8 mouse cellular contexts compared by ENCODE assay signal in the genomic region with DNA sequence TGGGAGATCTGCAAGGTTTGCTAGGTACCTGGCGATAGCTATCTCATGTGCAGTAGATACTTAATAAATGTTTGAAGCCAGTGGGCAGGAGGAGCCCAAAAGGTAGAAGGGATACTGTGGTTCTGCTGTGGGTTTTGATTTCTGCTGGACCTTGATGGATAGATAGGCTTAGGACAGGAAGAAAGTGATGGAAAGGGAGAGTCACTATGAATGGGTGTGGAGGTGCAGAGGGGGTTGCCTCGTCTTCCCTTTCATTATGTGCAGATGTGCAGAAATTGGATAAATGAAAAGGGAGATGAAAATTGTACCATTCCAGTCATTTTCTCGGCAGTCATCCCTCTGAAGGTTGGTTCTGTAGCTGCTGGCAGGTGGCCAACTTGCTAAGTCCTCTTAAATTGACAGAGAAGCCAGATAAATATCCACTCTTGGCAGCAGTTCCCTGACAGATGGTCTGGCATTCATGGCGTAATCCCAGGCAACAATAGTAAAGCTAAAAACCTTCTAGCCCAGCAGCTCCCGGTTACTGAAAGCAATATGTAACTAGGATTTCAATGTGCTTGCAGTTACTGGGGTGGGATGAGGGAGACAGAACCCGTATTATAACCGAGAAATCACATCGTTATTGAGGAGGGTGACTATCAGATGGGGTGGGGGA.
DNase-seq lines count a peak whose midpoint lies in the region; ATAC-seq and TF ChIP-seq lines count a peak whose summit lies in the region.

No protein-coding gene starts in this region.

- H3K4me1 ChIP-seq in heart, embryonic 13.5 days, result peaks cover 13% of the 10 kb centered on the region
- peaks cover 24% of the 10 kb centered on the region for H3K4me1 ChIP-seq in forebrain, embryonic 12.5 days
- peaks cover 12% of the 10 kb centered on the region; the same call in 1 of the 2 replicates for H3K4me1 ChIP-seq in hindbrain, postnatal 0 days (ENCODE audit: insufficient read depth, low read length)

- H3K9ac ChIP-seq in heart, embryonic 13.5 days, result no peak overlapping the region
- no peak overlapping the region for H3K9ac ChIP-seq in forebrain, embryonic 12.5 days
- no peak overlapping the region for H3K9ac ChIP-seq in hindbrain, postnatal 0 days (replicated peaks; ENCODE audit: low read length)

- 39% methylated on average over 8 of the region's 8 CpGs for WGBS in heart, embryonic 13.5 days
- 16% methylated on average over 8 of the region's 8 CpGs for WGBS in forebrain, embryonic 12.5 days
- WGBS in hindbrain, postnatal 0 days, result 23% methylated on average over 8 of the region's 8 CpGs

- no peak for TF ChIP-seq CTCF in brain, embryonic 14.5 days (IDR thresholded peaks at IDR 0.05; ENCODE audit: borderline replicate concordance, extremely low read depth, insufficient read depth, insufficient read length)
- no peak for TF ChIP-seq CTCF in hindbrain, postnatal 0 days (IDR thresholded peaks at IDR 0.05; ENCODE audit: low read depth)

- no peak for ATAC-seq in heart, embryonic 13.5 days (ENCODE audit: extremely low read depth, insufficient number of reproducible peaks, low FRiP score, low TSS enrichment)
- peak; percentile 87 for ATAC-seq in forebrain, embryonic 12.5 days (ENCODE audit: low FRiP score)
- ATAC-seq in hindbrain, postnatal 0 days, result peak; percentile 74

- no peak overlapping the region for H3K4me3 ChIP-seq in heart, embryonic 13.5 days
- no peak overlapping the region for H3K4me3 ChIP-seq in forebrain, embryonic 12.5 days (replicated peaks)
- no peak overlapping the region for H3K4me3 ChIP-seq in hindbrain, postnatal 0 days (ENCODE audit: low read length)

- H3K27ac ChIP-seq in heart, embryonic 13.5 days (replicated peaks), result no peak overlapping the region
- H3K27ac ChIP-seq in forebrain, embryonic 12.5 days, result peak overlapping the region; percentile 76
- H3K27ac ChIP-seq in hindbrain, postnatal 0 days, result peak overlapping the region; percentile 57

- no peak for TF ChIP-seq POLR2A in brain, embryonic 14.5 days (IDR thresholded peaks at IDR 0.05; ENCODE audit: borderline replicate concordance, extremely low read depth, insufficient read depth, insufficient read length, poor library complexity, severe bottlenecking)

- DNase-seq in heart, adult 9 months (ENCODE audit: low spot score in 2 of 2), result no peak
- peak; percentile 98 for DNase-seq in brain, embryonic 14.5 days (ENCODE audit: low read depth)
- peak; percentile 93 for DNase-seq in hindbrain, postnatal 0 days (ENCODE audit: low spot score)
- DNase-seq in lung, postnatal 25 days (ENCODE audit: low spot score), result peak; percentile 5
- peak; percentile 79 for DNase-seq in right cerebral cortex, postnatal 14 days
- no peak for DNase-seq in thymus, adult 18-20 months

- H3K36me3 ChIP-seq in heart, embryonic 13.5 days, result no peaks in the 10 kb centered on the region
- H3K36me3 ChIP-seq in forebrain, embryonic 12.5 days (replicated peaks), result no peaks in the 10 kb centered on the region
- no peaks in the 10 kb centered on the region for H3K36me3 ChIP-seq in hindbrain, postnatal 0 days (ENCODE audit: insufficient read depth, low read length)

- no peaks in the 10 kb centered on the region for H3K9me3 ChIP-seq in heart, embryonic 13.5 days
- no peaks in the 10 kb centered on the region for H3K9me3 ChIP-seq in forebrain, embryonic 12.5 days
- no peaks in the 10 kb centered on the region for H3K9me3 ChIP-seq in hindbrain, postnatal 0 days (ENCODE audit: low read length)

- H3K27me3 ChIP-seq in heart, embryonic 13.5 days (replicated peaks), result no peaks in the 10 kb centered on the region
- H3K27me3 ChIP-seq in forebrain, embryonic 12.5 days, result no peaks in the 10 kb centered on the region; the same call in 1 of the 2 replicates
- H3K27me3 ChIP-seq in hindbrain, postnatal 0 days (ENCODE audit: insufficient read depth, low read length), result no peaks in the 10 kb centered on the region

- peak overlapping the region; percentile 2; the same call in 1 of the 2 replicates for H3K4me2 ChIP-seq in heart, embryonic 13.5 days
- peak overlapping the region; percentile 28; the same call in 1 of the 2 replicates for H3K4me2 ChIP-seq in forebrain, embryonic 12.5 days
- H3K4me2 ChIP-seq in hindbrain, postnatal 0 days (ENCODE audit: low read depth, low read length), result peak overlapping the region; percentile 27

Comparison
In these comparisons a context has a peak if more than half of its experiments do, and no peak if none do; other contexts are left out.
1. DNase-seq: peak in brain, embryonic 14.5 days (single experiment), hindbrain, postnatal 0 days (single experiment), lung, postnatal 25 days (single experiment) and right cerebral cortex, postnatal 14 days (single experiment); none in heart, adult 9 months (0 of 2) and thymus, adult 18-20 months (0 of 2).
2. Peak in every context shown above with its lines, with median percentiles within 50 percentile points of each other: H3K4me2 ChIP-seq.